Mouse (Mus musculus): ENCODE measurements around the gene Gm21319. TPM values are rescaled to one million over a fixed set of nuclear protein-coding genes. Genes with fewer than 3 reads are reported as not detected.
"Not testable (repeated sequence)": the region's sequence is repeated elsewhere in the genome, so short reads cannot be mapped to it uniquely, and the experiment has no call there.

The Gm21319 gene
- polyA plus RNA-seq (2016; fragmentation: Nextera tagmentation; extraction: Ambion mirVana) = not detected in 2 replicates

GRCm38 (mm10) chr12:87775655-87776054, at the start of gene Gm21319:
Gm21319 (minus strand) TSS chr12:87775755.
- H3K4me1 ChIP-seq; H3K9me3 ChIP-seq; H3K4me2 ChIP-seq (replicated peaks); ATAC-seq (ENCODE audit: insufficient number of reproducible peaks, insufficient read depth, low FRiP score, low TSS enrichment); H3K27ac ChIP-seq; H3K27me3 ChIP-seq; H3K4me3 ChIP-seq; H3K9ac ChIP-seq; H3K36me3 ChIP-seq: not testable (repeated sequence)
- WGBS = 87% methylated on average over 4 of the region's 4 CpGs

DNA sequence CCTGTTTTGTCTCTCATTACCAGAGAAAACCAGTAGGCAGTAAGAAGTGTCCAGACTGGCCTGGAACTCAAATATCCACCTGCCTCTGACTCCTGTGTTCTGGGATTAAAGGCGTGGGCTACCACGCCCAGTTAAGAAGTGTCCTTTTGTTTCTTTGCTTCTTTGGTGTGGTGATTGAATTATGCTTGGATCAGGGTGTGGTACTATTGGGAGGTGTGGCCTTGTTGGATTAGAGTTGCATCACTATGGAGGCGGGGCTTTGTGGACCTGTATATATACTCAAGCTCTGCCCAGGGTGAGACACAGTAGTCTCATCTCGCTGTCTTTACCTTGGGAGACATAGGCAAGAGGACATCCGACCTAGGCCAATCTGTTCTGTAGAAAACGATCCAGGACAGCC, 40.7 kb upstream of the Gm21319 start, which contains the start of gene BB287469:
TSS of gene BB287469 (plus strand) at position 301 of the 400 bp plus-strand sequence.
- H3K9me3 ChIP-seq; ATAC-seq (ENCODE audit: insufficient number of reproducible peaks, insufficient read depth, low FRiP score, low TSS enrichment); H3K27me3 ChIP-seq; H3K4me3 ChIP-seq; H3K27ac ChIP-seq; H3K36me3 ChIP-seq; H3K9ac ChIP-seq; H3K4me2 ChIP-seq (replicated peaks); H3K4me1 ChIP-seq: not testable (repeated sequence)
- 82% methylated on average over 5 of the region's 6 CpGs for WGBS

DNA sequence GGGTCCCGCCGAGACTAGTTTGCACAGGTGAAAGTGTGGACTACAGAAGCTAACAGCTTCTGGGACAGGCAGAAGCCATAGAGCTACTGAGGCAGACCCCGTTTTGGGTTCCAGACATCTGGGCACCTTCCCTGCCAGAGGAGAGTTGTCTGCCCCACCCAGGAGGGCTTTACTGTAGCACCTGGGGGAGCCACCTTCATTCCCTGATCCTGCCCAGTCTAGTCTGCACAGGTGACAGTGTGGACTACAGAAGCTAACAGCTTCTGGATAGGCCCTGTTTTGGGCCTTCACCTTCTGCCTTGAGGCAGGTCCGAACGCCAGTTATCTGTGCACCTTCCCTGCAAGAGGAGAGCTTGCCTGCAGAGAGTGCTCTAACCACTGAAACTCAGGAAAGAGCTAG, 22.4 kb upstream of the Gm21319 start:
- H3K27me3 ChIP-seq; H3K9me3 ChIP-seq; H3K9ac ChIP-seq; H3K4me1 ChIP-seq; ATAC-seq (ENCODE audit: insufficient number of reproducible peaks, insufficient read depth, low FRiP score, low TSS enrichment); H3K4me3 ChIP-seq; H3K27ac ChIP-seq; H3K36me3 ChIP-seq; H3K4me2 ChIP-seq (replicated peaks): not testable (repeated sequence)
- WGBS = 93% methylated on average over 5 of the region's 5 CpGs

- ATAC-seq (ENCODE audit: insufficient number of reproducible peaks, insufficient read depth, low FRiP score, low TSS enrichment); H3K27me3 ChIP-seq; H3K27ac ChIP-seq; H3K36me3 ChIP-seq; H3K4me2 ChIP-seq (replicated peaks); H3K9ac ChIP-seq; H3K4me3 ChIP-seq; H3K9me3 ChIP-seq; H3K4me1 ChIP-seq: not testable (repeated sequence)
- 96% methylated on average over 1 of the region's 1 CpGs for WGBS
These were observed 19.7 kb upstream of the Gm21319 start, which contains the start of gene Gm21936 for GRCm38 (mm10) chr12:87795212-87795611. Gm21936 (plus strand) TSS chr12:87795512.

Other genes starting within 250 kb of the Gm21319 start
- gene Oog1, start 173.1 kb downstream of the Gm21319 start, polyA plus RNA-seq (2016; fragmentation: Nextera tagmentation; extraction: Ambion mirVana) = not detected in 2 replicates
- gene Gm4027, start 156.9 kb downstream of the Gm21319 start, polyA plus RNA-seq (2016; fragmentation: Nextera tagmentation; extraction: Ambion mirVana) = not detected in 2 replicates
- gene Gm16381, start 131.1 kb downstream of the Gm21319 start, polyA plus RNA-seq (2016; fragmentation: Nextera tagmentation; extraction: Ambion mirVana) = not detected in 2 replicates
- not detected in 2 replicates for gene Gm21936, start 19.8 kb upstream of the Gm21319 start, polyA plus RNA-seq (2016; fragmentation: Nextera tagmentation; extraction: Ambion mirVana)
- gene BB287469, start 40.8 kb upstream of the Gm21319 start, polyA plus RNA-seq (2016; fragmentation: Nextera tagmentation; extraction: Ambion mirVana) = not detected in 2 replicates
- gene Gm2001, start 66.6 kb upstream of the Gm21319 start, polyA plus RNA-seq (2016; fragmentation: Nextera tagmentation; extraction: Ambion mirVana) = not detected in 2 replicates
- not detected in 2 replicates for gene Gm2016, start 98.3 kb upstream of the Gm21319 start, polyA plus RNA-seq (2016; fragmentation: Nextera tagmentation; extraction: Ambion mirVana)
- not detected in 2 replicates for gene Gm2022, start 119.6 kb upstream of the Gm21319 start, polyA plus RNA-seq (2016; fragmentation: Nextera tagmentation; extraction: Ambion mirVana)
- gene Gm2035, start 144.1 kb upstream of the Gm21319 start, polyA plus RNA-seq (2016; fragmentation: Nextera tagmentation; extraction: Ambion mirVana) = not detected in 2 replicates
- gene Gm2042, start 178.3 kb upstream of the Gm21319 start, polyA plus RNA-seq (2016; fragmentation: Nextera tagmentation; extraction: Ambion mirVana) = not detected in 2 replicates
- not detected in 2 replicates for gene Gm2075, start 236.1 kb upstream of the Gm21319 start, polyA plus RNA-seq (2016; fragmentation: Nextera tagmentation; extraction: Ambion mirVana)
- gene Gm6803, start 243.0 kb upstream of the Gm21319 start, polyA plus RNA-seq (2016; fragmentation: Nextera tagmentation; extraction: Ambion mirVana) = not detected in 2 replicates